Mouse (Mus musculus): Measurements from ENCODE around the gene Jam3. TPM values are rescaled to one million over a fixed set of nuclear protein-coding genes. Genes with fewer than 3 reads are reported as not detected.

Jam3 gene
- polyA plus RNA-seq, 1 experiment: 59.0 TPM

DNA sequence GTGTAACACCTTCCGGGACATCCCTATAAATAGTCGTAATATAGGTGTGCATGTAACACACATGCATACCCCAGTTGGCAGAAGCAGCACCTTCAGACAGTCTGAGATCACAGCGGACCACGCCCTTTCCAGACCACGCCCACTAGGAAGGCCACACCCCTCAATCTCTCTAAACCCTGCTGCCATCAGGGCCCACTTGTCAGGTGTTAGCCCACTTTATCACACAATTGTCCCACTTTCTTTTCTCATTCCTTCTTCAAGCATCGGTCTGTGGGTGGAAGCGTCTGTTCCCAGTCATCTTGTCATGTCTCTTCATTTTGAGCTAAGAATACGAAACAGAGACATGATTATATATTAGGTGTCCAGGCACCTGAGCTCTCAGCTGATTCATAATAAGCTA lies 35.2 kb upstream of the Jam3 start:
- Histone ChIP-seq H3K27ac (ENCODE audit: insufficient read depth, low read length) (no peak overlapping the region), H3K4me1 (ENCODE audit: control insufficient read depth, insufficient read depth, low read length) (peaks cover 14% of the 10 kb centered on the region), H3K4me3 (ENCODE audit: insufficient read depth, low read length) (no peak overlapping the region)
- no peak for TF ChIP-seq CTCF (IDR thresholded peaks at IDR 0.05; ENCODE audit: extremely low read depth, insufficient read depth, low read length)
- TF ChIP-seq POLR2A (IDR thresholded peaks at IDR 0.05; ENCODE audit: extremely low read depth, insufficient read depth, low read length): no peak

DNA sequence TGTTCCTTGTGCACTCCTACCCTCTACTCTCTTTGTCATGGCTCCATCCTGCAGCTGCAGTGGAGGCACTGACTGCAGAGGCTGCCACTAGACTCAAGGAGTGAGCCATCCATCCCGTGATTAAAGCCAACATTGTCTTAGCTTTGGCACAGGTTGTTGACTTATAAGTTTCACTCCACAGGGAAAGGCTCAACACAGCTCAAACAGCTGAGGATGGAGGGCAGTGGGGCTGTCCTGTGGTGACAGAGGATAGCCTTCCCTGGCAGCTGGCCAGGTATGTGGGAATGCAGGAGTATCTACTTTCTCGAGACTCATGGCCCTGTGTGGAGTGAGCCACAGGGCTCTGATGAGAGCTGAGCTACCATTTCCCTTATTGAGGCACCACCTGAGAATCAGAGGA lies 34.1 kb upstream of the Jam3 start:
- TF ChIP-seq CTCF (IDR thresholded peaks at IDR 0.05; ENCODE audit: extremely low read depth, insufficient read depth, low read length) (no peak), POLR2A (IDR thresholded peaks at IDR 0.05; ENCODE audit: extremely low read depth, insufficient read depth, low read length) (no peak)
- Histone ChIP-seq H3K4me3 (ENCODE audit: insufficient read depth, low read length) (no peak overlapping the region), H3K27ac (ENCODE audit: insufficient read depth, low read length) (no peak overlapping the region), H3K4me1 (ENCODE audit: control insufficient read depth, insufficient read depth, low read length) (peaks cover 14% of the 10 kb centered on the region)

DNA sequence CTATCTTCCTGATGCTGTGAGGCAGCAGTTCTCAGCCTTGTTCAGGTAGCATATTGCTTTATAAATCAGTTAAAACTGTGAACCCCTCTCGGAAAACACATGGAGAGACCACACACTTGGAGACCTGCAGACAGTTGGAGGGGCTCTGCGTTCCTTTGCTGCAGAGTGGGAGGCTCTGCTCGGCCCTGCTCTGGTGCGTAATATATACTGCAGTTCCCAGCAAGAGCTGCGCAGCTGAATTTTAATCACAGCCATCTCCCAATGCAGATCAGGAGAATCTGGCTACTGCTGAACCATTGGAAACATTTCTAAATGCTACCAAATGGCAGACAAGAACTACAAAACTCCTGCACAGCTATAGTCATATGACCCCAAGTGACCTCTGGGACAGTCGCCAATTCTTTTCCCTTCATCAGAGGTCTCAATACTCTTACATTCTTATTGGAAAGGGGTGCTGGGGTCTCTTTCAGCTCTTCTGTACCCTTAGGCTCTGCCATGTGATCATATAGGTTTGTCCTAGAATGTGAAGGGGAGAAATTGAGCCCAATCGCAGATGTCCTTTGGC lies 33.5 kb upstream of the Jam3 start:
- no peak for TF ChIP-seq CTCF (IDR thresholded peaks at IDR 0.05; ENCODE audit: extremely low read depth, insufficient read depth, low read length)
- TF ChIP-seq POLR2A (IDR thresholded peaks at IDR 0.05; ENCODE audit: extremely low read depth, insufficient read depth, low read length): no peak
- peaks cover 14% of the 10 kb centered on the region for H3K4me1 ChIP-seq (ENCODE audit: control insufficient read depth, insufficient read depth, low read length)
- H3K27ac ChIP-seq (ENCODE audit: insufficient read depth, low read length): no peak overlapping the region
- H3K4me3 ChIP-seq (ENCODE audit: insufficient read depth, low read length): no peak overlapping the region

DNA sequence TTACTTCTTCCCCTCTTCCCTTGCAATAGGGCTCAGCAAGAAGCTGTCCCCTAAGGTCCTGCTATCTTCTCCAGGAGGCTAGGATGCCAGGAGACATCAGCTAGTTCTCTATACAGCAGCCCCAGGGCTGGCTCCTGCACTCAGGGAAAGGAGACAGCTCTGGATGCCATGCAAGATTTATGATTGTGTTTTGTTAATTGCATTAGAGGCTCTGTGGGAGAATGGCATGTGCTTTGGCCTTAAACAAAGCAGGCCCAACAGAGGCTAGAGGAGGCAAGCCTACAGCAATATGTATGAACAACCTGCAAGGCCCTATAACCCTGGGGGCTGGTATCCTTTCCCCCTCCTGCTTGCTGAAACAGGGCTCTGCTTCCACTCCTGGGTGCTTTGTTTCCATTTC lies 30.6 kb upstream of the Jam3 start:
- H3K4me1 ChIP-seq (ENCODE audit: control insufficient read depth, insufficient read depth, low read length): peaks cover 4% of the 10 kb centered on the region
- TF ChIP-seq CTCF (IDR thresholded peaks at IDR 0.05; ENCODE audit: extremely low read depth, insufficient read depth, low read length) (no peak), POLR2A (IDR thresholded peaks at IDR 0.05; ENCODE audit: extremely low read depth, insufficient read depth, low read length) (no peak)
- H3K27ac ChIP-seq (ENCODE audit: insufficient read depth, low read length): no peak overlapping the region
- H3K4me3 ChIP-seq (ENCODE audit: insufficient read depth, low read length): no peak overlapping the region

DNA sequence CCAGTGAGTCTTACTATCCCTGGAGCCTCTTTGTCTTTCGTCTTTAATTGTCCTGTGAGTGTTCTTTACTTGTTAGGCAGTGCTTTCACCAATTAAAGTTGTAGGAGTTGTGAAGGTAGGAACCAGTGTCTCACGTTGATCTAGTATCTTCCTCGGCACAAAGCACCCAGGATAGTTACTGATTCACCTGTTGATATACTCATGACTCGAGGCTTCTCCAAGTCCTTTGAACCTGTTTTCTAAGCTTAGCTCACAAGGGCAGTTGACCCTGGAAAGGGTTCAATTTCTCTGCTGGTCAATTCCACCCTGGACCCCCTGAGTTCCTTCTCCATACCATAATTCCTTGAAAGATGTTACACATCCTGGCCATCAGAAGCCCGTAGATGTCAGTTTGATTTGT lies 26.9 kb upstream of the Jam3 start:
- Histone ChIP-seq H3K4me3 (ENCODE audit: insufficient read depth, low read length) (no peak overlapping the region), H3K27ac (ENCODE audit: insufficient read depth, low read length) (no peak overlapping the region), H3K4me1 (ENCODE audit: control insufficient read depth, insufficient read depth, low read length) (peaks cover 3% of the 10 kb centered on the region; the same call in 1 of the 2 replicates)
- no peak for TF ChIP-seq CTCF (IDR thresholded peaks at IDR 0.05; ENCODE audit: extremely low read depth, insufficient read depth, low read length)
- TF ChIP-seq POLR2A (IDR thresholded peaks at IDR 0.05; ENCODE audit: extremely low read depth, insufficient read depth, low read length): no peak

DNA sequence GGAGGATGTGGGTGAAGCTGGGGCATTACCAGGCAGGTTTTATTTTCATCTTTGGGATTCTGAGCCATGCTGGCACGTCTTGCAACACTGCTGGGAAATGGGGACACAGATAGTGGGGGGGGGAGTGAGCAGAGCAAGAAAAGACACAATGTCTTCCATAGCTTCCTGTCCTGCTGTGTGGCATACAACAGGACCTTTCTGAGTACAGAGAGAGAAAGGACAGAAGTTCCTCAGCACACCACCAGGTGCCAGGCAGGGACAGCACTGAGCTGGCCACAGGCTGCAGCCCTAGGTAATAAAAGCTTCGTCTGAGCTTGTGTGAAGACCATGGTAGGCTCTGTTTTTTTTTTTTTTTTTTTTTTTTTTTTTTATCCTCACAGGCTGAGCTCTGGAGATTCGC lies 25.3 kb upstream of the Jam3 start:
- peaks cover 3% of the 10 kb centered on the region; the same call in 1 of the 2 replicates for H3K4me1 ChIP-seq (ENCODE audit: control insufficient read depth, insufficient read depth, low read length)
- no peak overlapping the region for H3K4me3 ChIP-seq (ENCODE audit: insufficient read depth, low read length)
- peak overlapping the region; percentile 65; the same call in 1 of the 2 replicates for H3K27ac ChIP-seq (ENCODE audit: insufficient read depth, low read length)
- TF ChIP-seq CTCF (IDR thresholded peaks at IDR 0.05; ENCODE audit: extremely low read depth, insufficient read depth, low read length) (peak; percentile 41), POLR2A (IDR thresholded peaks at IDR 0.05; ENCODE audit: extremely low read depth, insufficient read depth, low read length) (no peak)

DNA sequence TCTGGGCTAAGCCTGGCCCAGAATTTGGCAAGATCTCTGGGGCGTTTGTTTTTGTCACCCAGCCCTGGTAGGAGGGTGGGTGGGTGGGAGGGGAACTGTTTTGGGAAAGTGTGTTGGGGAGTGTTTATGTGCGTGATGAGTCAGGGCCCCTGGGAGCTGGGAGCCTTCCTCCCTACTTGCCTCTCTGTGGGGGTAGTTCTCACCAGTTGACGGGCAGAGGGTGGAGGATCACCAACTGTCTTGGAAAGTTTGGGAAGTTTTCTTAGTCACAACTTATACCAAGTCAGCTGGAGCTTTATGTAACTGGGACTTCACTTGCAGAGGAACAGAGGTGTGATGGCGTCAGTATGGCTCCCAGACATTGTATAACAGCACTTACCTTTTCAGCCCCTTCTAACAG lies 23.7 kb upstream of the Jam3 start:
- Histone ChIP-seq H3K4me1 (ENCODE audit: control insufficient read depth, insufficient read depth, low read length) (peaks cover 5% of the 10 kb centered on the region; the same call in 1 of the 2 replicates), H3K27ac (ENCODE audit: insufficient read depth, low read length) (peak overlapping the region; percentile 65), H3K4me3 (ENCODE audit: insufficient read depth, low read length) (no peak overlapping the region)
- TF ChIP-seq CTCF (IDR thresholded peaks at IDR 0.05; ENCODE audit: extremely low read depth, insufficient read depth, low read length) (no peak), POLR2A (IDR thresholded peaks at IDR 0.05; ENCODE audit: extremely low read depth, insufficient read depth, low read length) (no peak)

DNA sequence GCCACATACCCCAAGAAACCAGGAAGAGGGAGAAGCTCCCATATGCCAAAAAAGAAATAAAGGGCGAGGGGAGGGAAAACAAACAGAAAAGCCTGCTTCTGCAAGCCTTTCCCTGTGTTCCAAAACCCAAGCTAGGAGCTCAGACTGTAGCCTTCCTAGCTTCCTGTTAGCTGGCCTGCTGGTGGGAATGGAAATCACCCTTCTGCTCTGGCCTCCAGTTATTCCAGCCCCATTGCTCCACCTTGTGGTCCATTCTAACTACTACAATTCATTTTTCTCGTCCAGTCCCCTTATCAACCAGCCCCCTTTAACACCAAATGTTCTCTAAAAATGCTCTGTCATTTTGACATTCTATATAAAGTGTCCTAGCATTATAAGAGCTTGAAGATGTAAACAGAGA lies 20.9 kb upstream of the Jam3 start:
- no peak for TF ChIP-seq POLR2A (IDR thresholded peaks at IDR 0.05; ENCODE audit: extremely low read depth, insufficient read depth, low read length)
- TF ChIP-seq CTCF (IDR thresholded peaks at IDR 0.05; ENCODE audit: extremely low read depth, insufficient read depth, low read length): peak; percentile 93
- Histone ChIP-seq H3K4me1 (ENCODE audit: control insufficient read depth, insufficient read depth, low read length) (peaks cover 5% of the 10 kb centered on the region; the same call in 1 of the 2 replicates), H3K4me3 (ENCODE audit: insufficient read depth, low read length) (no peak overlapping the region), H3K27ac (ENCODE audit: insufficient read depth, low read length) (no peak overlapping the region)

DNA sequence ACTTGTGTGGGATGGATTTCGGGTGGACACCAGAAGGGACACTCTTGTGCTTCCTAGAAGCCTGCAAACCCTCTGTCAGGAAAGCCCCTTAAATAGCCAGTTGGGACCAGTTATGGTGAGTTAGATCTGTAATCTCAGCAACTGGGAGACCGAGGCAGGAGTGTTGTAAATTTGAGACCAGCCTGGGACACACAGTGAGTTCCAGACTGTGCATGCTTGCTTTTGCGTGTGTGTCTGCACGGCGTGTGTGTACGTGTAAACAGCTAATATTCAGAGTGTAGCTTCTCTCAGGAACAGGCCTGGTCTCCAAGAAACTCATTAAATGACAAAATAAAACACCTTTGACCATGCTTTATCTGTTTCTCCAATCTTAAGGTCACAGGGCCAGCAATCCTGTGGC lies 20.5 kb upstream of the Jam3 start:
- Histone ChIP-seq H3K4me1 (ENCODE audit: control insufficient read depth, insufficient read depth, low read length) (peaks cover 3% of the 10 kb centered on the region; the same call in 1 of the 2 replicates), H3K4me3 (ENCODE audit: insufficient read depth, low read length) (no peak overlapping the region), H3K27ac (ENCODE audit: insufficient read depth, low read length) (no peak overlapping the region)
- TF ChIP-seq CTCF (IDR thresholded peaks at IDR 0.05; ENCODE audit: extremely low read depth, insufficient read depth, low read length) (no peak), POLR2A (IDR thresholded peaks at IDR 0.05; ENCODE audit: extremely low read depth, insufficient read depth, low read length) (no peak)

DNA sequence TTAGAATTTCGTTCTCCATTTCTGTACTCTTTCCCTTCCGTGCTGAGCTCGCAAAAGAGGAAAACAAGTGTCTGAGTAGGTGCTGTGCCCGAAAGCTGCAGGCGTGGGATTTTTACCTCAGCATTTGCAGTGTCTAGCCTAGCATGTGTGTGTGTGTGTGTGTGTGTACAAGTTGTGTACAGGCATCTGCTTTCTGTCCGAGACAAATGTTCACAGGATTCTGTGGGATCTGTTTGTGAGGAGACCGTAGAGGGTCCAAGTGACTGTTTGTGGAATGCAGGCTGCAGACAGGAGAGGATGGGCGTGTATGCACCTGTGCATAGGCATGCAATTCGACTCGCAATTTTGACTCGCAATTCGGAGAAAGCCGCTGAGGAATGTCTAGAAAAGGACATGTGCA lies 20.0 kb upstream of the Jam3 start:
- H3K27ac ChIP-seq (ENCODE audit: insufficient read depth, low read length): no peak overlapping the region
- TF ChIP-seq POLR2A (IDR thresholded peaks at IDR 0.05; ENCODE audit: extremely low read depth, insufficient read depth, low read length) (no peak), CTCF (IDR thresholded peaks at IDR 0.05; ENCODE audit: extremely low read depth, insufficient read depth, low read length) (no peak)
- no peak overlapping the region for H3K4me3 ChIP-seq (ENCODE audit: insufficient read depth, low read length)
- H3K4me1 ChIP-seq (ENCODE audit: control insufficient read depth, insufficient read depth, low read length): peaks cover 3% of the 10 kb centered on the region; the same call in 1 of the 2 replicates

All from cortical plate, adult 2 months (tissue).